Mouse (Mus musculus) brain, adult 10 weeks (tissue): ENCODE data around the gene Gigyf2. TPM values are rescaled to one million over a fixed set of nuclear protein-coding genes. Genes with fewer than 3 reads are reported as not detected.

Experiments used
- polyA plus RNA-seq: library from polyadenylated mRNA; stranded (reverse); fragments of 350-450 nt; fragmentation: Illumina TruSeq; extraction: RNeasy Lipid Tissue Mini Kit (QIAGEN cat#74804); gene quantifications from one replicate; pipeline ENCODE4 v1.2.3, GENCODE M21; 2015; ENCODE audit warnings: low read depth, low replicate concordance

The Gigyf2 gene
- 50.8 TPM for polyA plus RNA-seq

DNA sequence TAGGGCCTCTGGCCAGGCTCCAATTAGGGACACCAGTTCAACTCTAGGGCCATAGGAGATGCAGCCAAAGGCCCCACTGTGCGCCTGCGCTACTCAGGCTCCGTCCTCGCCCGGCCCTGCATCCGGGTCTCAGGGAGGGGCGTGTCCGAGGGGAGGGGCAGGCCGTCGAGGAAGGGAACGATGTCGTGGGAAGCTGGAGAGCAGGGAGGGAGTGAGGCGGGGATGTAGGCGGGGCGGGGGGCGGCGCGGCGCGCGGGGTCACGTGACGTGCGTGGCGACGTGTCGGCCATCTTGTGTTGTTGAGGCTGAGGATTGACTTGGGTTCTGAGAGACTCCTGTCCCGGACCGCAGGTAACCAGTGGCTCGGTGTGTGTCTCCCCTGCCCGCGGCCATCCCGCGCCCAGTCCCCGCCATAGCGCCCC lies at the start of gene Gigyf2:
Gigyf2 (plus strand) TSS at position 257 of the 422 bp plus-strand sequence.

DNA sequence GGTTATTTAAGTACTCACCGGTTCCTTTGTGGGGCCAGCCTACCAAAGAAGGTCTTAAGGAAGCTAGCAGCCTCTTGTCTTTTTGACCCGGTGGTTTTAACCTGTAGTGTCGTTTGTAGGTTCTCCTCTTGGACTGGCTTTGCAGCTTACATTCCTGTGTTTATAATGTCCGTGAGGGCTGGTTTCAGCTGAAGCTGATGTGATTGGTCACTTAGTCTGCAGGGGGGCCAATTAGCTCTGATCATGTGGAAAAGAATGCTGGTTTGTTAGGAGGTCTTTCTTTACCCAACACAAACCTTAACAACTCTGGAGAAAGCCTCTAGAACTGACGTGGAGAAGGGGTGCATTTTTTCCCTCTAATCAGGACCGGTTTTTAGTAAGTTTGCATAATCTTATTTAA lies 67.8 kb downstream of the Gigyf2 start, which contains the start of gene Kcnj13:
Kcnj13 (minus strand) TSS at position 136 of the 400 bp plus-strand sequence.

DNA sequence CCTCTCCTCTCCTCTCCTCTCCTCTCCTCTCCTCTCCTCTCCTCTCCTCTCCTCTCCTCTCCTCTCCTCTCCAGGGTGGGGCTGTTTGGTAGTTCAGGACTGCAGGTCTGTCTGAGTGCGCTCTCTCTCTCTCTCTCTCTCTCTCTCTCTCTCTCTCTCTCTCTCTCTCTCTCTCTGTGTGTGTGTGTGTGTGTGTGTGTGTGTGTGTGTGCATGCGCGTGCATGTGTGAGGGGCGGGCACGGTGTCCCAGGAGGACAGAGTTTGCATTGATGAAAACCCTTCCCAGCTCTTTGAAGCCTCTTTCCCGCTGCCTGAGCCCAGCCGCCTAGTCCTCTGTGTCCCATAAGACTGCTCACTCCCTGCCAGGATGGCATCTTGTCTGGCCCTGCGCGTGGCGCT lies 143.2 kb downstream of the Gigyf2 start, which contains the start of gene Snorc:
Snorc (plus strand) TSS at position 301 of the 400 bp plus-strand sequence.

Other genes with a start within 250 kb of the Gigyf2 start
- gene Alppl2, start 237.1 kb upstream of the Gigyf2 start, polyA plus RNA-seq, result not detected
- gene Alpi, start 225.4 kb upstream of the Gigyf2 start, polyA plus RNA-seq, result not detected
- gene Akp3, start 202.0 kb upstream of the Gigyf2 start, polyA plus RNA-seq, result not detected
- 10.6 TPM for gene Ecel1, start 170.5 kb upstream of the Gigyf2 start, polyA plus RNA-seq
- gene Prss56, start 143.7 kb upstream of the Gigyf2 start, polyA plus RNA-seq, result 0.34 TPM
- not detected for gene Chrnd, start 136.4 kb upstream of the Gigyf2 start, polyA plus RNA-seq
- not detected for gene Chrng, start 122.3 kb upstream of the Gigyf2 start, polyA plus RNA-seq
- gene Eif4e2, start 113.1 kb upstream of the Gigyf2 start, polyA plus RNA-seq, result 72.4 TPM
- gene Efhd1, start 62.6 kb upstream of the Gigyf2 start, polyA plus RNA-seq, result 34.6 TPM
- 12.1 TPM for gene Kcnj13, start 67.7 kb downstream of the Gigyf2 start, polyA plus RNA-seq
- gene Snorc, start 143.3 kb downstream of the Gigyf2 start, polyA plus RNA-seq, result 1.4 TPM
- gene Neu2, start 182.9 kb downstream of the Gigyf2 start, polyA plus RNA-seq, result 8.6 TPM
- gene Ngef, start 246.9 kb downstream of the Gigyf2 start, polyA plus RNA-seq, result 255 TPM